Mouse (Mus musculus) c-Kit-positive CD71-negative TER-119-negative erythroid progenitor cells, embryonic 14.5 days (primary cell): ENCODE measurements around the gene Vti1a.

Source experiments
- DNase-seq: peaks from one replicate; pipeline ENCODE4 v3.0.0-alpha.2; 2013; ENCODE audit warnings: low read depth

Gene Vti1a

DNA sequence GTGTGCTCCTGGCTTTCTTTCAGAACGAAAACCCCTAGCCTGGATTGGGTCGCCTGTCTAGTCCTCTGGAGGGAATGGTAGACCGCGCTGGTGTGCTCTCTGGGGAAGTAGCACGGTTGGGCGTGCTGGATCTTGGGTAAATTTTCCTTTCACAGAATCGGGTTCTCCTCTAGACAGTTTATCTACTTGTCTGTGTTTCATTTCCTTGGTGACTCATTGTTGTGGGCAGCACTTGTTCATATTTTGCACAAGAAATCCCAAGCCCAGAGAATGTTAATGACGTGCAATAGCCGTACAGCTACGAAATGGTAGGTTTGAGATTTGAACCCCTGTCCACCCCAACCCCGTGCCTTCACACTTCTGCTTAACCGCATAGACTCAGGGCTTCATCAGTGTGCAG lies 145.9 kb downstream of the Vti1a start:
- DNase-seq = no peak

GRCm38 (mm10) chr19:55463670-55464069 lies 147.6 kb downstream of the Vti1a start:
- no peak for DNase-seq

DNA sequence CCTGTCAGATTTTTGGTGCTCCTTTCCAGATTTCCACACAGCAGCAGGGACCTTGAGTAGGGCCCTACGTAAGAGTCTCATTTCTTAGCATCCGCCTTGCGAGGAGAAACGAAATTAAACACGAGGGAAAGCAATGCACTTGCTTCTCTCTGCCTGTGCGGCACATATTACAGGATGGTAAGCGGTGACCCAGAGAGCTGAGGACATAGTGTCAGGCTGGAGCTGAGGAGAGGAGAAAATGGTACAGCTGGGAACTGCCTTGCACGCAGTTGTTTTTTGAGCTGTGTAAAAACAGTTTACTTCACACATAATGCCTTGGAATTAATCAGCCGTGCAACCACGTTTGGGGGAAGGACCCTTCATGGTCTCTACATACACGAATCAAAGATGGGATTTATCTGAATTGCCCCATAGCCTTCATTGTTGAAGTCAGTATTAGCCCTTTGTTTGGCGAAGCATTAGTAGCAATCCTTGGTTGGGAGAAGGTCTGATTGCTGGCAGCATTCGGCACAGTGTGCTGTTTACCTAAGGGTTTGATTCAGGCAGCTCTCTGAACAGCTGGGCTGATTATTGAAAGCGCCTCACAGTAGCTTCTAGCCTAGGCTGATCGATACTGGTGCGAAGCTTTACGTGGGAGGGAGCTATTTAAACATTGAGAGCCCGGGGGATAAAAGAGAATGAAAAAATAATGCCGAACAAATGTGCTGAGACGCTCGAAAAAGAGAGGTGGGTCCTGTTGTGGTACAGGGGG lies 153.4 kb downstream of the Vti1a start:
- no peak for DNase-seq

DNA sequence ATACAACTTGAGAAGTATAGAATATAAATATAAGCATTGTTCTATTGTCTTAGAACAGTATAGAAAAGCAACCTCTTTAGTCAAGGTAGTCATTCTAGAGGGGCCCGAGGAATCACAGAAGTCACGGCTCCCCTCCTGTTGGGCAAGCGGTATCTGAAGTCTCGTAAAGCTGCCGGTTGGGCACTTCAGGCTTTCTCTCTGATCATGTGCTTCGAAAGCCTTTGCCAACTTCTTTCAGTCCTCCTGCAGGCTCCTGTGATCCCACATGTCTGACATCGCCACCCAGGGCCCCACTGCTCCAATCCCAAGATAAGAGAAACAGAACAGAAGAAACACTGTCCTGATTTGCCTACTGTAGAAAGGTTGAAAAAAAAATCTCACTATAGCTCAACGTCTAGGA lies 156.5 kb downstream of the Vti1a start:
- no peak for DNase-seq

DNA sequence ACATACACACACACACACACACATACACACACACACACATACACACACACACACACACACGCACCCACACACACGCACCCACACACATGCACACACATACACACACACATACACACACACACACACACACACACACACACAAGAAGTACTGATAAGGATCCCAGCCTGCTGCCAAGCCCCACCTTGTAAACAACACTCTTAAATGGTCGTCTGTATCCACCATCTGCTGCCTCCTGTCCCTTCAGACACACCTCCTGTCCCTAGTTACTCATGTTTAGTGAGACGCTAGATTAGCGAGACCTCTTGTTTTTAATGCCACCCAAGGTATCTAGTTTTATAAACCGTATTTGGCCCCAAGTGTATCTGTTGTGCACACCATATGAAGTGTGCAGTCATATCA lies 158.1 kb downstream of the Vti1a start:
- DNase-seq = no peak

- no peak for DNase-seq
Observed at GRCm38 (mm10) chr19:55480526-55480925, 164.4 kb downstream of the Vti1a start.

- DNase-seq = no peak
Observed at GRCm38 (mm10) chr19:55481308-55481707, 165.2 kb downstream of the Vti1a start.

GRCm38 (mm10) chr19:55483526-55483925 lies 167.4 kb downstream of the Vti1a start:
- DNase-seq = no peak

GRCm38 (mm10) chr19:55484559-55484958 lies 168.5 kb downstream of the Vti1a start:
- no peak for DNase-seq

GRCm38 (mm10) chr19:55486473-55486872 lies 170.4 kb downstream of the Vti1a start:
- DNase-seq = no peak

DNA sequence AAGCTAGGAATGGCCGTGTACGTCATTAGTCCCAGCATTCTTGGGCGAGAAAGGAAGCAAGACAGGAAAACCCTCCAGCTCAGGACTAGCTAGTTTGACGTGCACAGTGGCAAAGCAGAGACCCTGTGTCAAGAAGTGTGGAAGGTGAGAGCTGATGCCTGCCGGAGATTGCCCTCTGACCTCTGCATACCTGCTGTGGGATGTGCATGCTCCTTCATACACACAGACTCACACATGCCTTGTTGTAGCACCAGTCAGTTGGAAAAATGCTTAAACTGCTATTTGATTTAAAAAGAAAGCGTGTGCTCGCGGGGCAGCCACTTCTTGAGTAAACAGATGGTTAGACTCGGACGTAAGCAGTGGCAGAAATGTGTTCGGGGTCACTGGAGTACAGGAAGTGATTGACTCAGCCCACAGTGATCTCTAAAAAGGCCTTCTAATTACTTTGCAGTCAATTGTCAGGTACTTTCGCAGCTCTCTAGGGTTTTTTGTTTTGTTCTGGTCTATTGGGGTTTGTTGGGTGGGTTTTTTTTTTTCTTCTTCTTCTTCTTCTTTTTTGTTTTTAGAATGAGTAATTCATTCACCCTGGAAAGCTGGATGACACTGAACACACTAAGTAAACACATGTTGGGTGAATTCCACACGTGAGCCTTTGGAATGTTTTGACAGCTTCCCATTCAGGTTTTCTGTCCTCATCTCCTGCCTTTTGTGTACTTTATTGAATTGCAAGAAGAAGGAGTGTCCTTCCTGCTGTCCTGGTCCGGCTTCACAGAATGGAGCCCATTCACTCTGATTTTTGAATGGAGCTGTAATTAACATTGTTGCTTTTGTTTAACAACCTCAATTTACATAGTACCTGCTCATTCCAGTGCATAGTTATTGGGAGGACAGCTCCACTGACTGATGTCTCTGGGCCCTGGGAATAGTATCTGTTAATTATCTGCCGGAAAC lies 175.3 kb downstream of the Vti1a start:
- DNase-seq = no peak

DNA sequence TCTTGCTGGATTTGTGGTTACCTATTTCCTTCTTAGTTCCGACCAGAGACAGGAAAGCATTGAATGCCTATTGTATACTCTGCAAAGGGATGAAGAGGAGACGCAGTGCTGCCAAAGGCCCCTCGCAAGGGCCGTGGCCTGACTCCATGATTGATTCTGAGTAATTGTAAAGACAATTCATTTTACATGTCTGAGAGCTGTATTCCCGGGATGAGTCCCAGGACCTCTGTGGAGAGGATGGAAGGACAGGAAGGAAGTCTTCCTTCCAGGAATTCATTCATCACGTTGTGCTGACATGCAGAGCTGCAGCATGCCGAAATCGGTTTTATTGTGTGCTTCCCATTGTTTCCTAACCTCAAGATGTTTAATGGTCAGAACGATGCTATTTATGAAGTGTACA lies 180.2 kb downstream of the Vti1a start:
- no peak for DNase-seq

DNA sequence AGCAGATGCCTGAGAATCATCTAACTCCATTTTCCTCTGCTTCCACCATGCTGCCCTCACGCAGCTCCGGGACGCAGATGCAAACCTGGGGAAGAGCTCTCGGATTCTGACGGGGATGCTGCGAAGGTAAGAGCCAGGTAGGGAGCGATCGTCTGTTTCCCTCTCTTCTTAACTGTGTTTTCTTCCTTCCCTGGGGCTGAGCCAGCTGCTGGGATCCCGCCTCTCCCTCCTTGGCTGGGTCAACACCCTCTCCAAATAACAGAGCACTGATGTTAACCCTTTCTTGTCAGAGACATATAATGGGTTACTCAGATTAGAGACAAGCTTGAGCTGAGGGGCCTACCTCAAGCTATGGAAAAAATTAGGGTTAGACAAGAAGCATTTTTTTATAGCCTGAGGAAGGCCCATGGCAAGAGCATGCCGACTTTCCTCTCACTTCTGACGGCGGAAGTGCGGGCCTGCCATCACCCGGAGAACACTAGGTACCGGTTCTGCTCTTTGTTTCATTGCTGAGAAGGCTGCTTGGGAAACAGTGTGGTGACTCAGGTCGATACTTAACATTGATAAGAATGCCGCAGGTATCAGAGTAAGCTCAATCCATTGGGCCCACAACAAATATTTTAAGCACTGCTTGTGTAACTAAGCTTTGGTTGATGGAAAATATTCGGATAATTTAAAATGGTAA lies 183.2 kb downstream of the Vti1a start:
- no peak for DNase-seq

GRCm38 (mm10) chr19:55501985-55502384 lies 185.9 kb downstream of the Vti1a start:
- no peak for DNase-seq

GRCm38 (mm10) chr19:55503771-55504170 lies 187.7 kb downstream of the Vti1a start:
- DNase-seq = no peak

- DNase-seq = no peak
Observed at GRCm38 (mm10) chr19:55507748-55508147, 191.7 kb downstream of the Vti1a start.

DNA sequence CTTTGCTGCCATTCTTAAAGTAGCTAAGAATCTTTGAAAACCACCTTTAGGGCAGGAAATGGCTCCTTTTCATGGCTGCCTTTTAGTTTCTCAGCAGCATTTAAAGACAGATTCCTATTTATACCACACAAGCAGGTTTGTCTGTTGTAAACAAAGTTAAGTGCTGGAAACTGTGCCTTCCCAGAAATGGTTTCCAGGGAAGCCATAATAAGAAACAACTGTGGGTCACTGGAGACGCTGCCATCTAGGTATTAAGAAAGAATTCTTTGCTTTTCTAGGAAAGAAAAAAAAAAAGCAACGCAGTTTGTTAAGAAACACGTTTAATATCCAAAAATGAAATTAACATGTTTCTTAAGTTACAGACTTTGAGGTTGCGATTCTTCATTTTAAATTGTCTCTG lies 192.1 kb downstream of the Vti1a start:
- no peak for DNase-seq

- no peak for DNase-seq
Observed at GRCm38 (mm10) chr19:55508965-55509364, 192.9 kb downstream of the Vti1a start.

GRCm38 (mm10) chr19:55509618-55510017 lies 193.5 kb downstream of the Vti1a start:
- no peak for DNase-seq

DNA sequence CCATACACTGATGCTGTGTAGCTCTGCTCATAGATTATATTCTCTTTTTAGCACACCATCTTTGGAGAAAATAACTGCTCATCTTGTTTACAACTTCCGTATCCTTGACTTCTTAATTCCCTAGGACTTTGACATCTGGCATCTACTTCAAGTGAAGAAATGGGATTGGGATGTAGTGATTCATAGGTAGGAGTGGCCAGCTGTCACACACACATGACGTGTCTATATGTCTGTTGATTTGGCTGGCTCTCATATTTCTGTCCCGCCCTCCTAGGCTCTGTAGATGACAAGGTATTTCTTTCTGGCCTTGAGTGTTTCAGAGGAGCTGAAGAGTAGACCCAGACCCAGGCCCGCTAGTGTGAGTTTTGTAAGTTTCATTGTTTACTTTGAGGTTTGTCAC lies 197.8 kb downstream of the Vti1a start:
- no peak for DNase-seq

- DNase-seq = no peak
Observed at GRCm38 (mm10) chr19:55520236-55520635, 204.1 kb downstream of the Vti1a start.

GRCm38 (mm10) chr19:55523340-55523739 lies 207.2 kb downstream of the Vti1a start:
- DNase-seq = no peak

DNA sequence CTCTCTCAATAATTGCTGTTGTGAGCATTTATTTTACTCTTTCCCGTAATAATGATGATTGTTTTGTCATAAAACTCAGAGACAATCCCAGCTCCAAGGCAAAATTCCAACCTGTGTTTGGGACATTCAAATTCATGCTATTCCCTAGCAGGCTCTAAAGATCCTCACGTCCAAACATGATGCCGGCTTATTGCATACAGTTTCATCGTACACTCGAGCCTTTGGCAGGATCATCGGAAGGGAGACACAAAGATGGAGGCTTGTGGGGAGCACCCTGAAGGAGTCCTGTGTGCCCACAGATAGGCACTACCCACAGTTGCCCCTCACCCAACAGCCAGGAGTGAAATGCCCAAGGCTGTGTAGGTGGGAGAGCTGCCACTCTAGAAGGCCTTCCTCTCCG lies 208.3 kb downstream of the Vti1a start:
- no peak for DNase-seq
